Mouse (Mus musculus) monocyte, adult 5-6 weeks (primary cell): Measurements from ENCODE around the gene Epop. TPM values are rescaled to one million over a fixed set of nuclear protein-coding genes. Genes with fewer than 3 reads are reported as not detected.
"Not testable (repeated sequence)": the region's sequence is repeated elsewhere in the genome, so short reads cannot be mapped to it uniquely, and the experiment has no call there.

Source experiments
- ATAC-seq: fragments of 153-309, 156-312 bp; replicated peaks from 2 replicates; pipeline ENCODE4 v1.8.0; 2017; ENCODE audit warnings: mild to moderate bottlenecking; ENCODE audit not compliant: low TSS enrichment, insufficient number of reproducible peaks, severe bottlenecking, poor library complexity, low FRiP score
- total RNA-seq: library from RNA; stranded (forward); fragments of 200-1000, 200-491, 200-594 nt; gene quantifications from 3 replicates; pipeline ENCODE4 v1.2.3, GENCODE M21; 2017

Epop gene
- total RNA-seq, 1 experiment from 2014 or later = 0.95 TPM

DNA sequence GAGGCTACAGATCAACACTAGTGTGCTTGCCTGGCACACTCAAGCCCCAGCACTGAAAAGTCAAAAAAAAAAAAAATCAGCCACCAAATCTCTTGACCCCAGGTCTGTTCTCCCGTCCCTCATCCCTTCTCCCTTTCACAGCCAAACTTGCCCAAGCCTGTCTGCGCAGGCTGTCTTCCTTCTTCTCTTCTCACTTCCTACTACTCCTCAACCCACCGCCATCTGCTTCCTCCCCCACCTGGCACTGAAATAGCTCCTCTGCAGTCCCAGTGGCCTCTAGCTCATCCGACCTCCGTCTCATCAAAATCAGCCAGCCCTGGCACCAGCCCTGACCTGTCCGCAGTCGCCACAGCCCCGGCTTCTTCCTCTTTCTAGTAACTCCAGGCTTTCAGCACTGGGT, 12.2 kb upstream of the Epop start:
- 0 out of 2 replicates have a peak, but pooled peaks have one; percentile 14 for ATAC-seq

DNA sequence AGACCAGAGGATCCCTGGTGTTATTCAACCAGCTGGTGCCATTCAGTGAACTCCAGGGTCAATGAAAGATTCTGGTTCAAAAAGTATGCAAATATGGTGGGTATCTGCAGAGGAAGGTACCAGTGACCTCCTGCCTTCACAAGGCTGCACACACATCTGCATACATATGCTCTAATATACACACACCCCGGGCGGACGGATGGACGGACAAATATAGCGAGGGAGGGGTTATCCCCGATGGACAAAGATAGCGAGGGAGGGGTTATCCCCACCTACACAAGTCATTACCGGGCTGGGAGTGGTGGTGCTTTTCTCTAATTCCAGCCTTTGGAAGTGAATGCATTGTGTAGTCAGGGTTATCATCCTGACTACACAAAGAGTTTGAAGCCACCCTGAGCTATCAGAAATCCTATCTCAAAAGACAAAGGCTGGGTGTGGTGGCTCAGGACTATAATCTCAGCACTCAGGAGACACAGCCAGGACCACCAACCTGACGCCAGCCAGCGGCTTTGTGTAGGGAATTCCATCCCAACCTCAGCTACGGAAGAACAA, 6.0 kb upstream of the Epop start:
- ATAC-seq = no peak

DNA sequence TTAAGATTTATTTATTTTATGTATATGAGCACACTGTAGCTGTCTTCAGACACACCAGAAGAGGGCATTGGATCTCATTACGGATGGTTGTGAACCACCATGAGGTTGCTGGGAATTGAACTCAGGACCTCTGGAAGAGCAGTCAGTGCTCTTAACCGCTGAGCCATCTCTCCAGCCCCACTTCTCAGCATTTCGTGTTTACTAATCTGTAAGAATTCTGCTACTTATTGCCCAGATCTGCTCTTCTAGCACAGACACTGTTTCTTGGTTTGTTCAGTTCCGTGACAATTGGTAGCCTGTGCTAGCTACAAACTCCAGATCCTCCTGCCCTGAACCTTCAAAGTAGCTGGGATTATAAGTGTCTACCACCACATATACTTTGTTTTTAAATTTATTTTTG, 2.9 kb upstream of the Epop start:
- ATAC-seq = not testable (repeated sequence)

DNA sequence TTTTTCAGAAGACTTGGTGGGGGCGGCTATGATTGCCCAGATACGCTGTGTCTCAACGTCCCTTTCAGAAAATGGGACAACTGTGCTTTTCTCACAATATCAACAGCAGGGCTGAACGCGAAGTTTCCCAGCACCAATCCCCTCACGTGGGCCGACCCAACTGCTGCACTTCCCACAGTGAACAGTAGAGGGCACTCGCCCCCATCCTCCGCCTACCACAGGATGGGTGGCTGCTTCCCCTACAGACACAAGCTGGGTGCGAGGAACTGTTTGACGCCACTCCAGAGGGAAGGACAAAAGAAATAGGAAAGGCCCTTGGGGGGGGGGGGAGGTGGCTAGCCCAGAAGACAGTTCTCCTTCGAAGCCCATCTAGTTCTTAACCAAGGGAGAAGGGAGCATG, 2.4 kb upstream of the Epop start:
- ATAC-seq = peak; percentile 91

DNA sequence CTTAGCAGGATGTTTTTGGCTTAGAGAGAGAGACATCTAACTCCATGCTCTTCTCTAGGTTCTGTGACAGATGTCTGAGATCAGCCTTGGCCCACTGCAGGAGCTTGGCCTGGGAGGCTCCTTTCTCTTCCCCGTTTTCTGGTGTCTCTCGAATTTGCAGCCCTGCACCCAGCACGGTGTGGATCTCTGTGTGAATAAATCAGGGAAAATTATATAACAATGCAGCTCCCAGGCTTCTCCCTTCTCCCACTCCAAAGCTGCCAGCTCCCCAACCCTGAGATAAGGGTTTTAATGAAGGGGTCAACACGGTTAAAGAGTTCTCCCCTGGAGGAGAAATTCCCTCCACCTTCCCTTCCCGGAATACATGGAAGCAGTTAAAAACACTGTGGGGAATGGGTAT, 2.0 kb upstream of the Epop start:
- ATAC-seq = no peak

DNA sequence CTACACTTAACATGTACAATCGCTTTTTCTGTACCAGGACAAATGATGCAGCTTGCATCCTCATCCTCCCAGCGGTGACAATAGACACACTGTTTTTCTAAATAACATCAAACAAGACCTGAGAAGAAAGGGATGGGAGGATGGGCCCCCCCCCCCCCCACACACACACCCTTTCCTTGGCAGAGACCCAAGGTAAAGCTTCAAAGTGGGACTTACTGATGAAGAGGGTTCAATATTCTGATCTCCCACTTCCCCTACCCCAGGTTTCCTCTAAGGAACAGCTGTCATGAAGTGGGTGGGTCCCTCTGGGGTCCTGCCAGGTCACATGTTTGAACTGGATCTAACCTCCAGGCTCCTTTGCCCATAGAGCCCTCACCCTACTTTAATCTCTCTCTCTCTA, 1.5 kb upstream of the Epop start:
- ATAC-seq = no peak

DNA sequence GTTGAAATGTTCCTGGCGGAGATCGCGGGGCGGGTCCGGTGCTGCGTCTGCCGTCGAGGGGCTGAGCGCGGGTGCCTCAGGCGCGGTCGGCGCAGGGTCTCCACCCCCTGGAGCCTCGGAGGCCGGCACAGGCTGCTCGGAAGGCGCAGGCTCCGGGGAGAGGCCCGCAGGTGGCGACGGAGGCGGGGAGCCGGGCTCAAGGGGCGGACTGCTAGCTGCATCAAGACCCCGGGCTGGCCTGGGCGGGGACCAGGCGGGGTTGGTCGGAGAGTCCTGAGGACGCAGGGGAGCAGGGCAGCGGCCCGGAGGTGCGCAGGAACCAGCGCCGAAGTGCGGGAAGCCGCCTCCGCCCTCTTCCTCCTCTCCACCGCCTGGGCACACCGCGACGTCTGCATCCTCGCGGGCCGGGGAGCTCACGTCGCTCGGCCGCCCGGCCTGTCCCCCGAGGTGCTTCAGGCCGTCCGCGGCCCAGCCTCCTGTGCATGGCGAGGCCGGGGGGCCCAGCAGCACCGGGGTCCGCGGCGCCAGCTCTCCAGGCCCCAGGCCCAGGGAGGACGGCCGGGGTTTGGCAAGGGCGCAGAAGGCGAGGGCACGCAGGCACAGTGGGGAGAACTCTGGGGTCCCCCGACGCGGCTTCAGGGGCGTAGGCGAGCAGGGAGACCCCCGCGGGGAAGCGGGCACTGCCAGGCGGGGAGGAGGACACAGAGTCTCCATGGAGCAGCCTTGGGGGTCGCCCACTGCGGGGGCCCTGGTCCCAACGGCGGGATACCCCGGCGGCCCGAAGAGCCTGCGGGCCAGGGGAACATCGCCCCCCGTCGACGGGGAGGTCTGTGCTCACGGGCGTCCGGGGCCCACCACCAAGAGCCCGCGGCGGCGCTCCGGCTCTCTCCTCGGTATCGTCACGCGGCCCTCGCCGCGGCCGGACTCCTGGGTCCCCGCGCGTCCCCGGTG, 659 bp downstream of the Epop start:
- no peak for ATAC-seq

DNA sequence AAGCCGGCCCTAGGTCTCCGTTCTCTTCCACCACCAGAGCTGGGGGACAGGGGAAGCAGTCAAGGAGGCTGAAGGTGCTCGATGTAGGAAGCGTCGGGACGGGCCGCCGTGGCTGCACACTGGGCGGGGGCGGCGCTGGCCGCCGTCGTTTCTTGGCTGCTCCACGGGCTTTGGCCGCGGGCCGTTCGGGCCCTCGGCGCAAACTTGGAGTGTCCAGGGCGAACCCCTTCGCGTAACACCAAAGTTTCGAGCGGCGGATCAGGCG, 1.3 kb downstream of the Epop start:
- no peak for ATAC-seq

DNA sequence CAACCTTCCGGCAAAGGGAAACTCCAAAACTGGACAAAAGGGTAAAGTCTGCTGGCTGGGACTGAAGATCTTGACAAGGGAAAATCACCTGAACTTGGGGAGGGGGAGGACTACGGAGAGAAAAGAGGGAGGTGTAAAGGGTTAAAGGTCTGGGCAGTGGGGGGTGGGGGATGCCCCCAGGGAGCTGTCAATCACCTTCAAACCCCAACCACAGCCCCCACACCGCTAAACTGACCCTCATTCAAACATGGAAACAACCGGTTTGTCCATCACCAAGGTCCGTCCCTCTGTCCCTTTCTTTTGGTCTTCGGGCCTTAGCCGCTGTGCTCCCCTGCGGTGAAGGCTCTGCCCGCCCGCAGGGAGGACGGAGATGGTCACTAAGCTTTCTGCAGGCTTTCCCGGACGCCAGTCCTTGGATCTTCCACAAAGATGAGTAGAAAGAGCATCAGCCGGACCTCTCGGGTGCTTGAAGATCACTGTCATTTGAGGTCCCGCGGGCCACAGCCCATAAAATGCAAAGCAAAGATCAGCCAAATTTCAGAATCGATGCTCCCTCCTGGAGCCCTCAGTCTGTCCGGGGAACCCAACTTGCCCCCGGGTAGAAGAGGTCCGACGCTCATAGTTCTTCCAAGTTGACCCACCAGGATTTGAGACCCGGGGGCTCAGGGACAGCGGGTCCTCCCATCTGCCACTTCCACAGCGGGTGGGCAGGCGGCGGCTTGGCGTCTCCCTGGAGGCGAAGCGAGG, 1.8 kb downstream of the Epop start:
- ATAC-seq = no peak

DNA sequence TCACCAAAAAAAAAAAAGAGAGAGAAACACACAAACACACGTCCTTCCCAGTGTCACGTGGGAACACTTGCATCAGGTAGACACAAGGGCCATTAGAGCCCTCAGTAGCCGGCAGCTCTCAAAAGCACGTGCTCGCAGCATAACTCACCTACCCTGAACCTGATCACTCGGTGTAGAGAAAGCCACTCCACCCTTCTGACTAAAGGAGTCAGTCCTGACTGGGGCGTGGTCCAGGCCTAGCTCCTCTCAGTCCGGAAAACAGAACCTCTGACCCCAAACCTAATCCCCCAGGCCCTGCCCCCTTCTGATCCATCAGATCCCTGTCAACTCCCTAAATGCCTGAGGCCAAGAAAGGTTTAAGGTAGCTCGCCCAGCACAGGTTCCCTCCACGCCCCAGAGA, 2.7 kb downstream of the Epop start:
- no peak for ATAC-seq

DNA sequence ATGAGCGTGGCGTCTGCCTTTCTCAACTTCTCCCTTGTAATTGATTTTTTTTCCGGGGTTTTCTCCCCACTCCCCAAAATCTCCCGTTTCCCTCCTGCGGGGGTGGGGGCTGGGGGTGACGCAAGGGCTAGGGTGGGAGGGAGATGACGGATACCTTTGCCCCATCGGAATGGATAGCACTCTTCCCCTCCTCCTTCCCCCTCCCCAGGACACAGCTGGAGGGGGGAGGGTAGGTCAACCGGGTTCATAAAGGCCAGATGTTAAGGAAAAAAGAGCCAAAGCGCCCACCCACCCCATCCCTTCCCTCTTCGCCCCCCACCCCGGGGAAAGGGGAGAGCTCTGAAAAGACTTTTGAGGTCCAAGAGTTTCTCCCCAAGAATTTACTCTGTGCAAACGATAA, 3.1 kb downstream of the Epop start:
- ATAC-seq = no peak

DNA sequence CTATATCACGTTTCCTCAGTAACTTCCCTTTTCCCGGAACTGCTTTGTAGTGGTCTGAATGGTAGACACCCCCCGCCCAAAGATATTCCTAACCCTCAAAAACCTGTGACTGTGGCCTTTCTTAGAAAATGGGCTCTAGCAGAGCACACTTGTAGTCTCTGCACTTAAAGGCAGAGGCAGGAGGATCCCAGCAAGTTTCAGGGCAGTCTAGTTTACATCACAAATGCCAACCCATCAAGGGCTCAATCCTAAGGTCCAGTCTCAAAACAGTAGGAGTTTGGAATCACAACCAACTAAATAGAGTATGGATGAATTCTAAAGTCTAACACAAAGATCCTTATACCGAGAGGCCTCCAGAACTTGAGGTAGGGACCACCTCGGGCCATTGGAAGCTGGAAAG, 4.0 kb downstream of the Epop start:
- ATAC-seq = no peak

DNA sequence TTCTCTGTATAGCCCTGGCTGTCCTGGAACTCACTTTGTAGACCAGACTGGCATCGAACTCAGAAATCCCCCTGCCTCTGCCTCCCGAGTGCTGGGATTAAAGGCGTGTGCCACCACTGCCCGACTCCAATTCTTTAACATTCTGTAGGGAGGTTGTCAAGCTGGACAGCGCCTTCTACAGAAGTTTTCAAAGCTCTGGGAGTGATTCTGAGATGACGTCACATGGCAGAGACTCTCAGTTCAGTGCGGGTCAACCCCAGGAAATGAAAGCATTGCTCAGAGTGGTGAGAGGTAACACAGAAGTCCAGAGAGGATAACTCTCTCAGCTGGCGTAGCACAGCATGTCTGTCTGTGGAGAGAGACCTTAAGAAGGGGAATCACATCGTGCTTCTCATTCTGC, 6.3 kb downstream of the Epop start:
- ATAC-seq = no peak

DNA sequence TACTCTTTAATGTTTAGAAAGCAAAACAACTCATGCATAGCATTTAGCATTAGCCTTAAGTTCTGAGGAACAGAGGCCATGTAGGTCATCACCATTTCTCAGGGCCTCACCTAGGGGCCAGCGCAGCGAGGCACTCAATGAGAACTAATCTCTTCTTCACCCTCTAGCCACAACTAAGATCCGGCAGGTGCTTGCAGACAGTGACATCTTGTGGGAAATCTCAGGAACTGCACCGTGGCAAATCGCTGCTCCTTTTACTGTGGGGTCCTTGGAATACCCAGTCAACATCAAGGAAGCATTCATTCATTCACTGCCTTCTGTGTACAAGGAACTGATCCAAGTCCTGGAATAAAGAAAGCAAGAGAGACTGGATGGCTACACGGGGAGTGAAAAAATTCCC, 7.1 kb downstream of the Epop start:
- ATAC-seq = peak; percentile 74

DNA sequence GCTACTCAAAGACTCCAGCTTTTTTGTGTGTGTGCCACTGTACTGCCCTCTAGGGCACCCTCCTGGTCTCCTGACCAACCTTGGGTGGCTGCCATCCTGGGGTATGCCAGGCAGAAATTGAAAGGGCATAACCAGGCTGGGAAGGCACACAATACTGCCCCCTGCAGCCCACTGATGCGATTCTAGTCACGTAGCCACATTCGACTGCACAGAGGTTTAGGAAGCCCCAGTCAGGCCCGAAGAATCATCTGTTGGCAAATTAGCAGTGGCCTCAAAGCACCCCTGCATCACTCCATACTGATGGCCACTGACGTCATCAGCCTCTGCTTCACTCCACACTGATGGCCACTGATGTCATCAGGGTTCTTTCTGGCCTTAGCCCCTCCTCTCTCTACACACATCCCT, 10.1 kb downstream of the Epop start:
- ATAC-seq = no peak

DNA sequence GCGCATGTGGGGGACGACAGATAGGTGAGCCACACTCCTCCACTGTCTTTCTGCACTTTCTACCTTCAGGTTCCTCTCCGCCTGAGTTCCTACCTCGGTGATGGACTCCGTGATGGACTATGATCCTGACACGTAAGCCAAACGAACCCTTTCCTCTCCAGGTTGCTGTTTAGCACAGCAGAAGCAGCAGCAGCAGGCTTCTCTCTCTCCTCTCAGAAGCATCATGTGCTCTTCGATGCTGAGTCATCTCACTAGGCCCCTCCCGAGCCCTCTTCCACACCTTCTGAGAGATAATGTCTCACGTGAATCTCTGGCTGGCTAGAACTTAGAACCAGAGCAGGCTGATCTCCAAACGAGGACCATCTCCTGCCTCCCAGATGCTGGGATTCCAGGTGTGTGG, 11.1 kb downstream of the Epop start:
- no peak for ATAC-seq

DNA sequence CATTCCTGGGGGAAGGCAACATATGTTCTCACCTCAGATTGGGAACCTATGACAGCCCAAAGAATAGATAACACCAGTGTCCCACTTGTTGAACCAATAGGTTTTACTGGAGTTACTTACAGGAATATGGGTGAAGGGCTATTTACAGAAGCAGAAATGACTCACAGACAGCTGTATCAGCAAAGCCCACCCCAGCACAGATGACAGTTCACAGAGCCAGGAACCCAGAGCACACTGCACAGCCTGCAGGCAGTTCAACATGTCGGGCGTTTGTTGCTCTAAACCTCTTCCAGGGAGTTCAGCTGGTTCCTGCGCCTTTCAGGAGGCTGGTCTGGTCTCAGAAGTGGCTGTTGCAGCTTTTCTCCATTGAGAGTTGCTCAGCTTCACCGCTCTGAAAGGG, 14.2 kb downstream of the Epop start:
- no peak for ATAC-seq

DNA sequence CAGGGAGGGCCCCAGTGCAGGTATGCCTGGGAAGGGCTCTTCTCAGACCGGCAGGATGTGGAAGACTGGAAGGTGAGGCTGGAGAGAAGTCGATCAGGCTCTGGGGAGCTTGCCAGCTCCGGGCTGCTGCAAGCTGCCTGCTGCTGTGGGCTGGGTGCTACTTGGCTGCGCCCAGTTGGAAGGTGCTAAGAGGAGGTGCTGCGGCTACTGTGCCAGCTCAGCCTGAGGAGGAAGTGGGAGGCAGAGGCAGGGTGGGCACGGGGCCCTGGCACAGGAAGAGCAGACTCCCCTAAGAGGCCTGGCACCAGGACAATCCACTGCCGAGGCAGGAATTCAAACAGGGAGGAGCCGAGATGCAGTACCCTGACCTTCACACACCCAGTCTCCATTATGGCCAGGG, 18.4 kb downstream of the Epop start:
- no peak for ATAC-seq

DNA sequence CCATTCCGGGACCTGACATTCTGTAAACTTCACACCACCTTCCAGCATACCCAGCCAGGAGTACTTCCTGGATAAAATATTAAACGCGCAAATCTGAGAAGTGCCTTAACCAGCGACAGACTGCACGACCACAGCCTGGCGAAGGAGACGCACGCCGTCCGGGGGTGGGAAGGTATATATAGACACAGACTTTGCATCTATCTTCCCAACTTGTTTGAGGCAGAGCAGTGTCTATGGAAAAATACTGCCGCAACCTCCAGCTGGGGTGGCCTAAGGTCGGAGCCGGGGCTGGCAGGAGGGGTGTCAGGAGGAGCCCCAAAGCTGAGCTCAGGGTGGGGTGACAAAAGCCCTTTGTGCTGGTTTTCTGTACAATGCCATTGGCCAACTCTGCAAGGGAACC, 19.8 kb downstream of the Epop start:
- ATAC-seq = no peak

DNA sequence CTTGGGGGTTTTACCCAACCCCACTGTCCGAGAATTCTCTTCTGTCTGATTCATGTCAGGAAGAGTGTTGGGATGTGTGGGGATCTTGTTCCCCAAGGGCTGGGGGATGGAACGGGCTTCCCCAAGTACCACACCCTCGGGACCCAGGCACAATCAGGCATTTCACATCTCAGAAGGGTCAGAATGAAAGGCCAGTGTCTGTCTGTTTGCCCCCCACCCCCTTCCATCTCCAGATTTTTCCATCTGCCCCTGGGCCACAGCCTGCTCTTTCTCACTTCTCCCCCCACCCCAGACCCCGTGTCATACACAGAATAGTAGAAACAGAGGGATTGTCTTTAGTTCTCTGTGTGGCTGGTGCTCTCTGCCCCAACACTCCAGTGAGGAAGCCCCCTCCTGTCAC, 20.6 kb downstream of the Epop start:
- ATAC-seq = no peak
